Mouse (Mus musculus): ENCODE results near the gene Slc12a5.

The Slc12a5 gene

DNA sequence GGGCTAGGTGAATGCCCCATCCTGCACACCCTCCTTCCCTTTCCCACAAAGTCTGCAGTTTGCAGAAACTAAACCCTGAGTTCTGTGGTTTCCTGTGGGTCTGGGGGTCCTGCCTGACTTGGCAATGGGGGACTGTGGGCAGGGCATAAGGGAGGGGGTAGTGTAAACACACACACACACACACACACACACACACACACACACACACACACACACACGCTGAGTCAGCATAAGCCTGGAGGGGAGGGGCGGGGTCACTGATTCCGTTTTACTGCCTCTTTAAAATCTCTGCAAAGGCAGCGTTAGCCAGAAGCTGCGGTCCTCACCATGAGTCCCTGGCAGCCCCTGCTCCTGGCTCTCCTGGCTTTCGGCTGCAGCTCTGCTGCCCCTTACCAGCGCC lies 12.7 kb upstream of the Slc12a5 start:
- no peak for DNase-seq

DNA sequence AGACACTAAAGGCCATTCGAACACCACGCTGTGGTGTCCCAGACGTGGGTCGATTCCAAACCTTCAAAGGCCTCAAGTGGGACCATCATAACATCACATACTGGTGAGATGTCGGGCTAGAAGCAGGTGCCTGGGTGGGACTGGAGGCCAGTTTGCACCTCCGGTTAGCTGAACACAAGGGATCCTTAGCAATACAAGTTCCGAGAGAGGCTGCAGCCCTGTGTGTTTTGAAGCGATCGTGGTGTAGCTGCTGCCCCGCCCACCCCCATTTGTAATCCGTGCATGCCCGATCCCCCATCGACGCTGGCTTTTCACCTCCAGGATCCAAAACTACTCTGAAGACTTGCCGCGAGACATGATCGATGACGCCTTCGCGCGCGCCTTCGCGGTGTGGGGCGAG lies 11.6 kb upstream of the Slc12a5 start:
- no peak for DNase-seq

DNA sequence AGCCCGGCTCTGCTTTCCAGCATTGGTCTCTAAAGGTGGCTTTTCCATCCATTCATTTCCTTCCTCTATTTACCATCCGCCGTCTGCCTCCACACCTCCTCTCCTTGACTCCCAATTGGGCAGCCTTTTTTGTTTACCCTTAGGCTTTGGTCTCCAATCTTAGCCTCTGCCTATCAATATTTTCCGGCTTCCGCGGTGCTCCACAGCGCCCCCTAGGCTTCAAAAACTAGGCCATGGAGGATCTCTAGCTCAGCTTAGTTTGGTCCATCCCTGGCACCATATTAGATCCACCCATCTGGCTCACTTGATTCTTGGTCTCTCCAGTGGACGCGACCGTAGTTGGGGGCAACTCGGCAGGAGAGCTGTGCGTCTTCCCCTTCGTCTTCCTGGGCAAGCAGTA lies 10.1 kb upstream of the Slc12a5 start:
- DNase-seq: no peak

DNA sequence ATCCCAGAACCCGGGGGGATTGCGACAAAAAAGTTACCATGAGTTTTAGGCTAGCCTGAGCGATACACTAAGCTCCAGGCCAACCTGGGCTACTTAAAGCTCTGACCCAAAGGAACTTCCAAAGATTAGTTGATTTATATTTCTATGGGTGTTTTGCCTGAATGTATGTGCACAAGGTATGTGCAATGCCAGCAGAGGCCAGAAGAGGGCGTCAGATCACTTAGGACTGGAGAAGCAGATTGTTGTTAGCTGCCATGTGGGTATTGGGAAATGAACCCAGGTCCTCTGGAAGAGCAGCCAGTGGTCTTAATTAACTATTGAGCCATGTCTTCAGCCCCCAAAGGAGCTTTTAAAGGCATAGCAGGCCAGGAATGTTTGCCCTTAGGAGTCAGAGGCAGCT lies 8.9 kb upstream of the Slc12a5 start:
- DNase-seq: no peak

DNA sequence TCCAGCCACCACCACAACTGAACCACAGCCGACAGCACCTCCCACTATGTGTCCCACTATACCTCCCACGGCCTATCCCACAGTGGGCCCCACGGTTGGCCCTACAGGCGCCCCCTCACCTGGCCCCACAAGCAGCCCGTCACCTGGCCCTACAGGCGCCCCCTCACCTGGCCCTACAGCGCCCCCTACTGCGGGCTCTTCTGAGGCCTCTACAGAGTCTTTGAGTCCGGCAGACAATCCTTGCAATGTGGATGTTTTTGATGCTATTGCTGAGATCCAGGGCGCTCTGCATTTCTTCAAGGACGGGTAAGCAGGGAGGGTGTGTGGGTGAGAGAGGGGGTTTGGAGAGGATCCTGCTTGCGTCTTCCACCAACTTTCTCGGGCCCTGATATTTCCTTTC lies 8.2 kb upstream of the Slc12a5 start:
- DNase-seq: no peak

DNA sequence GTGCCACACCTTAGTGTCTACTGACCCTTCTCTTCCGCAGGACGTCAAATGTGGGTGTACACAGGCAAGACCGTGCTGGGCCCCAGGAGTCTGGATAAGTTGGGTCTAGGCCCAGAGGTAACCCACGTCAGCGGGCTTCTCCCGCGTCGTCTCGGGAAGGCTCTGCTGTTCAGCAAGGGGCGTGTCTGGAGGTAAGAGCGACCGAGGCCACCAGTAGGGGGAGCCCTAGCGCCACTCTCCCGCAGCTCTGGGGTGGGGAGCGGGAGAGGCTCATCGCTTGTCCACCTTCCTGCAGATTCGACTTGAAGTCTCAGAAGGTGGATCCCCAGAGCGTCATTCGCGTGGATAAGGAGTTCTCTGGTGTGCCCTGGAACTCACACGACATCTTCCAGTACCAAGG lies 7.4 kb upstream of the Slc12a5 start:
- DNase-seq: peak; percentile 86

DNA sequence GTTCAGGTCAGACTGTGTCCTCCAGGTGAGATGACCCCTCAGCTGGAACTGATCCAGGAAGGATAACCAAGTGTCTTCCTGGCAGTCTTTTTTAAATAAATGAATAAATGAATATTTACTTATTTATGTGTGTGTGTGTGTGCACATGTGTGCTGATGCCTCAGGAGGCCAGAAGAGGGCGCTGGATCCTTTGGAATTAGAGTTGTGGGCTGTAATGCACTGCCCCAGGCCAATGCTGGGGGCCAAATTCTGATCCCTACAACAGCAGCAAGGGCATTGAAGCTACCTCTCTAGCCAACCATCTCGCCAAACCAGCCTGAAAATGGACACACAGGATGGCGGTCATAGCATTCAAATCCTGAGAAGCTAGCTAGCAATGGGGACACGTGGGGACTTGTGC lies 4.9 kb upstream of the Slc12a5 start:
- DNase-seq: no peak

DNA sequence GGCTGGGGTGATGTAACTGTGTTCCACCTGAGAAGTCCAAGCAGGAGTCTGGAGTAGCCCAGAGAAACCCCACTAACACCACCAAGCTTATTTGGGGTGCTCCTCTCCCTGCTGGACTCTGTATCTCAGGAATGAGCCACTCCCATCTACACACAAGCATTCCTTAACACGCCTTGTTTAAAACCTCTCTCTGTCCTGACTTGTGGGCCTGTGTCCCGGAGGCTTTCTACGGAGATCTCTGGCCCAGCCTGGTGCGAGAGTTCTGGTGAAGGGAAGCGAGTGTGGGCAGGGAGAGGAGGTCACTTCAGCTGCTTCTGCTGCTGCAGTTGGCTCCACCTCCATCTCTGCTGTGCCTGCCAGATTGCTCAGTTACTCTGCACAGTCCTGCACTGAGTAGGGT lies 4.4 kb upstream of the Slc12a5 start:
- no peak for DNase-seq

DNA sequence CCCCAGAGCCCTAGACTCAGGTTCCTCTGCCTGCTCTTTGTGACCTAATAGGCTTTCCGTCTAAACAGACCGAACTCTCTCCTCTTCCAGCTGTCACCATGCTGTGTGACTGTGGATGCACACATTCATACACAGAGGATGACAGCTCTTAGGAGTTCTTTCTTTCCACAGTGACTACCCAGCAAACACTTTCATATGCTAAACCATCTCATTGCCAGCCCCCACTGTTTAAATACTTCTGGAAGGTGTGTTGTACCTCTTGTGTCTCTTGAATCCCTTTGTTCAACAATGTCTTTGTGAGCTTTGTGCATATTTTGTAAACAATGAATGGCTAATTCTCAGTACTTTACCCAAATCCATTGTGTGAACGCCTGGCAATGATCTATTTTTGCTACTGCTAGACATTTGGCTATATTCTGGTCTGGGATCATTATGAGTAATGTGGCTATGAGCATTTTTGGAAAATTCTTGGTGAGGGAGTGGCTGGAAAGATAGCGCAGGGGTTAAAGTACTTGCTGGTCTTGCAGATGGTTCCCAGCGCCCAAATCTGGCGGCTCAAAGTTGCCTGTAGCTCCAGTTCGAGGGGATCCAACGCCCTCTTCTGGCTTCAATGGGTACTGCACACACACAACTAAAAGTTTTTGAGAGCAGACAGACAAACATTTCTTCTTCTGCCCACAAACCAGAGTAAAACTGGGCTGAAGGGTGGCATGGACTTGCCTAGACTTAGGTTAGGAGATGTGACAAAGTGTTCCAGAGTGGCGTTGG lies 2.9 kb upstream of the Slc12a5 start:
- DNase-seq: no peak

DNA sequence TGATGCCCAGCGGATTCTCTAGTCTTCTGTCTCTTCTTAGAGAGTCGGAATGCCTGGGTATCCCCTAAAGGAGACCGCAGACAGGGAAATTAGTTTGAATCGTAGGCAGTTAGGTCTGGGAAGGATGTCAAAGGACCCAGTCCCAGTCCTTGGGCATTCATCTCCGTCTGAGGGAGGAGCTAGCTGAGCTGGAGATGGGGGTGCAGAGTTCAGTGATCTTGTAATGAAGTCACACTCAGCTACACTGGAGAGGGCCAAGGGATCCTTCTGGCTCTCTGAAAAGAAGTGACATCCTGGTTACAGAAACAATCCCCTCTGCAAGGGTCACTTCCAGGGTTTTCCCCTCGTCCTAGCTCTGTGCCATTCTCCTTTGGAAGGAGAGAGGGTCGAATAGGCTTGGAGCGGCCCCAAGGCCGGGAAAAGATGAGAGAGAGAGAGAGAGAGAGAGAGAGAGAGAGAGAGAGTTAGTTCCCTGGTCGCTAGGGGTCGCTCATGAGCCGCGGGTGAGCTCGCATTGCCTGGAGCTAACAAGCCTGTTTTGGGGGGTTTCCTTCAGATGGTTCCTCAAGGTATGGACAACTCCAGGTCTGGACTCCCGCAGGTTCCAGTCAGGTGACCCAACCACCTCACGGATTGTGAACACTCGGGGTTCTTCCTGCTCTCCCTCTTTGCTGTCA lies 1.0 kb downstream of the Slc12a5 start:
- peak; percentile 76 for DNase-seq

DNA sequence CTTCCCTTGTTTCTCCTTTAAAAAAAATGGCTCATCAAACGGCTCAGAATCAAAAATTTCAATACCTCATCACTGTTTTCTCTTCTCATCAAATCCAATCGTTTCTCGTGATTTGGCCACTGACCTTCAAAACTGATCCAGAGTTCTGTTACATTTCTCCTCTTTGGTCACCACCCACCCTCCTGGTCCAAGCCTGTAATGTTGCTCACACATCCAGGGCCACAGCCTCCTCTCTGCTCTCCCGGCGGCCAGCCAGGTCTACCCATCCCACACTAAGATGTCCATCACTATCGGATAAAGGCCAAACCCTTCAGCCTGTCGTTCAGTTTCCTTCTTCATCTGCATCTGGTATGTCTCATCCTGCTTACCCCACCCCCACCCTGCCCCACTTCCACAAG lies 1.6 kb downstream of the Slc12a5 start:
- no peak for DNase-seq

DNA sequence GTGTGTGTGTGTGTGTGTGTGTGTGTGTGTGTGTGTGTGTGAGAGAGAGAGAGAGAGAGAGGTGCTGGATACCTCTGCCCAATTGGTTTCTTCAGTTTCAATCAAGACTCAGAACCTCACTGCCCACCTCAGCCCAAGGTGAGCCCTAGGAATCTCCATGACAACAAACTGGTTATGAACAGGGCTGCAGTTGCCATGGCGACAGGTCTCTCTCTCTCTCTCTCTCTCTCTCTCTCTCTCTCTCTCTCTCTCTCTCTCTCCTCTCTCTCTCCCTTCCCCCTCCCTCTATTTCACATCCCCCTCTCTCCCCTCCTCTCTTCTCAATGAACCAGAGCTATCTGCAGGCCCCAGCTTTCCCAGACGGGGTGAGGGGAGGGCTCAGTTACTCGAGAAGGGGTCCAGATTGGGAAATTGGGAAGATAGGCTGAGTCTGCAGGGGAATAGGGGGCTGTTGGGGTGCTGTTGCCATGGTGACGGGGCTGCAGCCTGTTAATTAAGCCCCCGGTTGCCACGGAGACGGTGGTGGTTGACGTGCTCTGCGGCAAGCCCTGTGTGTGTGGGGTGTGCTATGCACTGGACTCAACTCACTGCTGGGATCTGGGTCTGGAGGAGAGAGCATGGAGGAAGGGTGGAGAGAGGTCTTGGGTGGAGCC lies 3.8 kb downstream of the Slc12a5 start:
- no peak for DNase-seq

DNA sequence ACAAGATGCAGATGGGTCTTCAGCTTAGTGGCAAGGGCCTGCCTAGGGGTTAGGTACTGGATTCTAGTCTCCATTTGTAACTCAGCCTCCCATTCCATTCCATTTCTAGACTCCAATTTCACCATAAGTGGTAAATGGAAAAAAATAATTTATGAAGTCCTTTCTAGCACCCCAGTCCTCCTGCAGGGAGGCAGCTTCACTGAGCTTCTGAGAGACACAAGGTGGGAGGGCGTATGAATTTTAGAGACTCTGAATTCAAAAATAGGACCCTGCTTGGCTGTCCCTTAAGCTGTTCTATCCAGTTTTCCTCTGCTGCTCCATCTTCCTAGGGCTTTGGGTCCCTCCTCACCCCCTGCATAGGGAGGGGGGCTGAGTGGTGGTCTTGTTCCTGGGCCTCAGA lies 4.4 kb downstream of the Slc12a5 start:
- no peak for DNase-seq

DNA sequence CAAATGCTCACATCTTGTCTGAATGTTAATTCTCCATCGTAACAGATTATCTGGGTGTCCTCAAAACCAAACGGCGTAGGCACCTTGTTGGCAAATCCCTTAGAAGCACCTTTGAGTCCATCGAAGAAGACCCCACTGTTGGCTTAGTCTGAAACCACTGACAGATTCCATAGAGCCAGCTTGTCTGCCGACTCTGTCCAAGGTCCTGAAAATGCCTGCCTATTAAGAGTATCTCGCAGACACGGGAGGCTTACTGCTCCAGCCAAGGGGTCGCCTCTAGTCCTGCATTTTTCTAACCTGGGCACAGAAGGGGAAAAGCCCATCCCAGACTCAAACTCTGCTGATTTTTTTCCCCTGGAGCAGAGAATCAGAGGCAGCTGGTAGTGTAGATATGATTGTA lies 5.8 kb downstream of the Slc12a5 start:
- DNase-seq: peak; percentile 51

DNA sequence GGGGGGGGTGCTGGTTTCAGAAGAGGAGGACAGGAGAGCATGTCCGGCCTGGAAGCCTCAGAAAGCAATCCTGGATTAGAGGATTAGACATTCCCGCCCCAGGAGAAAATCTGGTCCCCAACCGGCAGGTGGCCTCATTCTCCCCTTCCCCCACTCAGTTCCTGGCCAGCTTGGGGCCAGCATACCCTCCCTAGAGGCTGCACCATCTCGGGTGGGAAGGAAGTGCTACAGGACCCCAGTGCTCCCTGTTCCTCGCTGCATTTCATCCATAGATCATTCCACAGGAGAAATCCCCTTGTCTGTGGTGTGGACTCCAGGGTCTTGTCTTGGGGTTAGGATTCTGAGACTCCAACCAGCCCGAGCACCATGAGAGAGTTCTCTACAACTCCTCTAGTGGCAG lies 6.6 kb downstream of the Slc12a5 start:
- DNase-seq: no peak

DNA sequence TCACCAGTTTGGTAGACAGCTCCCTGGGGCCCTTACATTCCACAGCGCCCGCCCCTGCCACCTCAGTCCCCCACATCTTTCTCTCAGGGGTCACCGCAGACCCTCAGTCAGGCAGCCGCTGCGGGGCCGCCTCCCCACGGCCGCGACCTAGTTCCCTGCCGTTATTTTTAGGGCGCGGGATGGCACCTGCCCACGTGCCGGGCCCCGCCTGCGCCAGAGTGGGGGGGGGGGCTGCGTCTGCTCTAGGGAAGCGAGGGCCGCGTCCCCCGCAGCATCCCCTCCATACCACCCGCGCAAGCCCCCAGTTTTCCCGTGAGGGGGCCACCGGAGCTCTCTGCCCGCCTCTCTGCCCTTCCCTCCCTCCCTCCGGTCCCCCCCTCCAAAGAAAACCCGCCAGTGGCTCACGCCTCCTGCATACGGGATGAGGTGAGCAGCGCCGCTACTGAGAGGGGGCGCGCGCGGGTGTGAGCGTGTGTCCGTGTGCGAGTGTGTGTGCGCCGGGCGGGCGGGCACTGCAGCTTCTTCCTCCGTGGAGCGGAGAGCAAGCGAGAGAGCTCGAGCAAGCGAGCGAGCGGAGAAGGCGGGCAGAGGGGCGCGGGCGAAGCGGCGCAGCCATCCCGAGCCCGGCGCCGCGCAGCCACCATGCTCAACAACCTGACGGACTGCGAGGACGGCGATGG lies 7.3 kb downstream of the Slc12a5 start:
- DNase-seq: no peak

DNA sequence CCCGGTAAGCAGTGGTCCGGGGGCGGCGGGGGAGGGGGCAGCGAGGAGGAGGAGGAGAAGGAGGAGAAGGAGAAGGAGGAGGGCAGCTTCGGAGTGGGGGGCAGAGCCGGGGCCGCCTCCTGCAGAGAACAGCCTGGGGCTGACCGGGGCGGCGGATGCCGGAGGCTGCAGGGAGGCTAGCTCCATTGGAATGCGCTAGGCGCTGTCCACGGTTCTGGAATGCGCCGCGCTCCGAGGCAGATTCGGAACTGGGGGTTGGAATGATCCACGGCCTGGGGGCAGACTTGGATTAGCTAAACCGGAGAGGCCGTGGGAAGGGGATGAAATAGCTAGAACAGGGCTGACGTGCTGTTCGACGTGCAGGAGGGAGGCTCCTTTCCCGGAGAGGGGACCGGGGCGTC lies 7.8 kb downstream of the Slc12a5 start:
- peak; percentile 85 for DNase-seq

DNA sequence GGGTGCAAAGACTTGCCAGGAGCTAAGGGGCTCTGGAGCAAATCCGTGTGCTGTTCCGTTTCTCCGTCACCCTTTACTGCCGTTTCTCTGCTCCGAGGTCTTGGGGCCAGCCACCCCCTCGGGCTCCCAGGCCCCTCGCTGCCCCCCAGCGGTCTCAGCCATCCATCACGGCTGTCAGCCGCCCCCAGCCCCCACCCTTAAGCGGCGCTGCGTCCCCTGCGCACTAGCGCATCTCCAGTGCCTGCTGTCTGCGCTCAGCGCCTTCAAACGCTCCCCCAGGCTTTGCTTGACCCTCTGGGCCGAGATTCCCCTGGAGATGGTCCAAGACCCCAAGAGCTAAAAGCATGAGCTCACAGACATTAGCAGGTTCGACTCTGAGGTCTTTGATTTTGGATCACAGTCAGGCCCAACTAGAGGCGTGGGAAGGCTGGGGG lies 8.8 kb downstream of the Slc12a5 start:
- no peak for DNase-seq

DNA sequence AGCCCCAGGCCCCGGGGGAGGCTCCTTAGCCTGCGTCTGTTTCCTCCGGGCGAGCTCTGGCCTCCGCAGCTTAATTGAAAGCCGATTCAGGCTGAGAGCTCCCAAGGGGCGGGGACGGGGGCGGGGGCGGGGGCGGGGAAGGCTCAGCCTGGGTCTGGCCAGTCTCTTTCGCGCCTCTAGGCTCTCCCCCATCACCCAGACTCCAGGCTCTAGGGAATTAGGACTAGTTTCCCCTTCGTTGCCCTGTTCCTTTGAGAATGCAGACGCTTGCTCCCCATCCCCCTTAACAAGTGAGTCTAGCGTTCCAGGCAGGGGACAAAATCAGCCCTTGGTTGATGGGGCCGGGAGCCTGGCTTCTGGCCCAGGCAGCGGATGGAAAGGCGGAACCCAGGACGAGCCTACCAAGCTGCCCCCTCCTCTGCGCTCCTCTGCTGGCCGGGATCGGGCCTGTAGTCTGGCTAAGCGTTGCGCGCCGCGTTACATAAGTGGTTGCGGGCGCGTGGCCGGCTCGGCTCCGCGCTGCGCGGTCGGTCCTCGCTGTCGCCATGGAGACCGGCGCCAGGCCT lies 10.1 kb downstream of the Slc12a5 start:
- DNase-seq: no peak

DNA sequence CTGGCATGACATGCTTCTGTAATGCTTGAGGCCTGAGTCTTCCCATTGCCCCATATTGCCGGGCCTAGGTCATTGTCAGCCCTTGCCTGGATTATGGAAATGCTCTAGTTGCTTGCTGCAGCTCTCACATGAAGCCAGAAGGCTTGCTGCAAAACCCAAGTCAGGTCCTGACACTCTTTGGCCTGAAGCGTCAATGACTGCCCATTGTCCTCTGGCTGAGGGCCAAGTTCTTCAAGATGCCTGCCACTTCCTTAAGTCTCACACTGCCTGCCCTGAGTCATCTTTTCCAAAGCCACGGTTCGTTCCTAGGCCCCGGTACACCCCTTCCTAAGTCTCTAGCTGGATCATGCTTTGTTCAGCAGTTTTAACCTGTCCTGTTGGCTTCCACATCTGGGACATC lies 12.0 kb downstream of the Slc12a5 start:
- no peak for DNase-seq

DNA sequence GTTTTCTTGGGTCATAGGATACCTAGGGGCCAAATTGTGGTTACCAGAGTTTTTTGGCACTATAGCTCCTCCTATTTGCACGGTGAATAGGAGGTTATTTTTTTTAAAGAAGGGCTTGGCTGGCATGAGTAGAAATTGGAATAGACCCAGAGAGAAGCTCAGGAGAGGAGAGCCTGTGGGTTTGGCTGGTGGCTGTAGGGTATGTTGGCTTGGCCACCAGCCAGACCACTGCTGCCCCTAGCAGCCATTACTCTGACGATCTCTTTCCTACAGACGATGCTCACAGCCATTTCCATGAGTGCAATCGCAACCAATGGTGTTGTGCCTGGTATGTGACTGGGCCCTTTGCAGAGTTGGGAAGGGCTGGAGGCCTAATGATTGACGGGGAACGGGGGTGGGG lies 15.0 kb downstream of the Slc12a5 start:
- no peak for DNase-seq

DNA sequence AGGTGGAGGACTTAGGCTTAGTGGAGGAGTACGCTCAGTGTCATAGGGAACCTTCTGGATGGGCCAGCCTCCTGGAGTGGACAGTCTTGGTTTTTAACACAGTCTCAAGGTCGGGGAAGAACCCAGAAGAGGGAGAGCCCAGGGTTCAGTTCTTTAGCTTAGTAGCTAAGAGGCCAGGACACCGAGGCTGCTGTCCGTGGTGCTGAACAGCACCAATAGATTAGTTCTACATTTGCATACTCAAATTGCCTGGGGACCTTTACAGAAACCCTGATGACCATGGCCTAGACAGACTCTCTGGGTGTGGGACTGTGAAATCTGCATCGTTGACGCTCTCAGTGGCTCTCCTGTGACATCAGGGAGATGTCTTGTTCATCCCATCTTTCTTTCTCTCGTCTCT lies 19.1 kb downstream of the Slc12a5 start:
- DNase-seq: peak; percentile 67

DNA sequence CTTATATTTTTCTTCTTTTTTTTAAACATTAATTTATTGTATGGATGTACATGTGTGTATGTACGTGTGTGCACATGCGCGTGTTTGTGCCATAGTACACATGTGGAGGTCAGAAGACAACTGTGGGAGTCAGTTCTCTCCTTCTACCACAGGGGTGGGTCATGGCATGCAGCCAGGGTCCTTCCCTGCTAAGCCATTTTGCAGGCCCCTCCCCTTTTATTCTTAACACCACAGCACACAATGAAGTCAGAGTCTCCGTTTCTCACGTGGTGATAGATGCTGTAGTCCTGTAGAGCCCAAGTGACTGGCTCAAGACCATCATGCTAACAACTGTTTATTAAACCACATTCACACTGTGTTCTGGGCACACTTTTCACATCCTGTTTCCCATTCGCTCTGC lies 25.4 kb downstream of the Slc12a5 start:
- no peak for DNase-seq

Data from lung, postnatal 10 days (tissue).